Mouse (Mus musculus) brain, adult 2 months (tissue): ENCODE results near the gene Tdrkh.

Experiments
- DNase-seq: peaks from one replicate; pipeline ENCODE4 v3.0.0; 2011; ENCODE audit warnings: low read depth, low spot score

Gene Tdrkh

DNA sequence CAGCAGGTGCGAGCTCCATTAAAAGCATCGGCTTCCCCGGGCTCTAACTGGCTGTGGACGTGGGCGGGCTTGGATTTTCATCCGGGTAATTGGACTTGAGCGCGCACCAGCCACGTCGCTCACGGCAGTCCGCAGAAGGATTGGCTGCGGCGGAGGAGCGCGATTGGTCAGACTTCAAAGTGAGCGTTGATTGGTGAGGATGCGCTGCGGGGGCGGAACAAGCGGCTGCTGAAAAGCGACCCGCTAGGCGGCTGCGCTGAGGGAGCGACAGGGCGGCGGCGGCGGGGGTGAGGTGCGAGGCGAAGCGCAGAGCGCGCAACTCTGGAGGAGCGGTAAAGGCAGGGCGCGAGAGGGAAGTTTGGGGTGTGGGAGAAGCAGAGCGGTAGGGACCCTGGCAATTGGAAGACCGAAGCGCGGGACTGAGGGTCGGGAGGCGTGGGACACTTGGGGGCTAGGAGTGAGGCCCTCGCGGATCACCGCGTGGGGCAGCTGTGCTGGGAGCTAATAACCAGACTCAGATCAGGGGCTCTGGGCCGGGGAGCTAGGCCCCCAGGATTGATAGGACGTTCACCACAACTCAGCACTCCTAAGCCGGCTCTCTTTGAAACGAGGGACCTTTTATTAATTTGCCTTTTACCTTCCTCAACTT lies at the start of gene Tdrkh:
Tdrkh (plus strand) TSS at position 243 of the 649 bp plus-strand sequence.
- DNase-seq, result peak; percentile 100

DNA sequence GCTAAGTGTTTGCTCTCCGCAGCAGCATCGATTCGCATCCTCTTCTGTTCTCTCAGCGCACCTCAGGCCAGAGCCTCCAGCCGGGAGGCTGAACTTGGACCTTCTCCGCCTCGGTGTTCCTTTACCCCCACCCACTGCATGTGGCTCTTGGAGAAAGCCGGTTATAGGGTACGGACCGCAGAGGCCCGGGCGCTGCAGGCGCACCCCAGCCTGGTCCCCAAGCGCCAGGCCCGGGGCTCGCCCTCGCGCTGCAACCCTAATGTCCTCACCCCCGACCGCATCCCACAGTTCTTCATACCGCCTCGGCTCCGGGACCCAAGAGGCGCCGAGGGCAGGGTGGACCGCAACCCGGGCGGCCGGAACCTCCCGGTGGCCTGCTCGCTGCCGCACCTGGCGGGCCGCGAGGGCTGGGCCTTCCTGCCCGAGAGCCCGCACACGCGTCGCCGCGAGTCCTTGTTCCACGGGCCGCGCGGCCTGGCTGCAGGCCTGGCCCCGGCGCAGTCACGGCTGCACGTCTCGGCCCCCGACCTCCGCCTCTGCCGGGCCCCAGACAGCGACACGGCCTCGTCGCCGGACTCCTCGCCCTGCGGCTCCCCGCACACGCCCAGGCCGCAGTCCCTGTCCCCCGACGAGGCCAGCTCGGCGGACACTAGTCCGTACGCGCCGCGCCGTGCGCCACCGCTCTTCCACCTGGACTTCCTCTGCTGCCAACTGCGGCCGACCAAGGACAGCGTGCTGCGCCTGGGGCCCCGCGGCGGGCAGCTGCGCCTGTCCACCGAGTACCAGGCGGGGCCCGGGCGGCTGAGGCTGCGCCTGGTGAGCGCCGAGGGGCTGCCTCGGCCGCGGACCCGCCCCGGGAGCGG lies 49.6 kb upstream of the Tdrkh start:
- DNase-seq, result peak; percentile 77

DNA sequence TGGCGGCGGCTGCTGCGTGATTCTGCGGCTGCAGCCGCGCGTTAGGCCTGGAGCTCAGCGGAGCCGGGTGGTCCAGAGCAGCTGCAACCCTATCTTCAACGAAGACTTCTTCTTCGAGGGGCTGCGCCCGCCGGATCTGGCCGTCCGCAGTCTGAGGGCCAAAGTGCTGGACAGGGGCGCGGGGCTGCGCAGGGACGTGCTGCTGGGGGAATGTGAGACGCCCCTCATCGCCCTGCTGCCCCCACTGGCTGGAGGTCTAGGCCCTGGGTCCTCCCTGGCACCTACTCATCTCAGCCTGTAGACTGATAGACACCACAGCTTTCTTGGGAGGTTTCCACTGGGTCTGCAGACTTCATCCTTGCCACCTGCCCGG lies 48.9 kb upstream of the Tdrkh start:
- peak; percentile 19 for DNase-seq

DNA sequence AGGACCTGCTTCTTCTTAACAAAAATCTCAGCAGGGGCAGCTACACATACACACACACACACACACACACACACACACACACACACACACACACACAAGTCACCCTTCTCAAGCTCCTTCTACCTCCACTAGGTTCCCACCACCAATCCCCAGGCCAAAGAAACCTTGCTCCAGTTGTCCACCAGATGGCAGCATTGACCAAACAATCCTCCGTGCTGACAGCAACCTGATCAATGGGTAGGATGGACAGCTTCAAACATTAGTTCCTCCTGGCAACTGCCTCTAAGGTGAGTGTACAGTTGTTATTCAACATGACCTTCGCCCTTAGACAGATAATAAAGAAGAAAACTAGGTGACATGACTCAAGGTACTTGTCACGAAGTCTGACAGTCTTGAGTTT lies 46.3 kb upstream of the Tdrkh start:
- peak; percentile 90 for DNase-seq

GRCm38 (mm10) chr3:94367511-94367910 lies 45.6 kb upstream of the Tdrkh start:
- no peak for DNase-seq

GRCm38 (mm10) chr3:94368631-94369030 lies 44.4 kb upstream of the Tdrkh start:
- no peak for DNase-seq

DNA sequence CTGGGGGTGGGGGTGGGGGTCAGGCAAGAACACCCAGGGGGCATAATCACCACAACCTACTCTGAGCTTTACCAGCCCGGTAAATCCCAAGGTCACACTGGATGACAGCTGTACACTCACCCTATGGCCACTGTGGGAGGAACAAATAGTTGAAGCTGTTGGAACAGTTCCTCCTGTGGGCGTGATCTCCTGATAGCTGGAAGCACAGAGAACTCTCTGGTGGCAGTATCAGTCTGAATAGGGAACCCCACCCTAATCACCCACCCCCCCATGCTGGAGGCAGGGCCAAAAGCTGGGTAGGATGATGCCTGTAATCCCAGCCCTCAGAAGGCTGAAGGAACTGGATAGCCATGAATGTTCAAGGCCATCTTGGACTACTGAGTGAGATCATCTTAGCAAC lies 43.4 kb upstream of the Tdrkh start:
- no peak for DNase-seq

DNA sequence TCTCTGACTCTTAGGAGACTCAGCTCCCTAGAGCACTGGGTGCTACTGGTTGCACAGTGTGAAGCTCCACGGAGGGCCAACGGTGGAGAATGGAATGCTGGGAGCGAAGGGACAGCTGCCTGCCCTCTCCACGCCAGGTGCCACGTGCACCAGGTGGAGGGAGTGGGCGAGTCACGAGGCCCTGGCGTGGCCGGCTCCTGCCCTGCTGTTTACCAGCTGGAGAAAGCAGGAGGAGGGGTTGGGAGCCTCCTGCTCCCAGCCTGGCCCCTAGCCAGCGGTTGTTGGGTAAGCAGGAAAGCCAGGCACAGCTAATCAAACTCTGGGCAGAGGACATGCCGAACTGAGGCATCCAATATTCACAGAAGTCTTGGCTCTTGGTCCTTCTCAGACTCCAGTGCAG lies 41.4 kb upstream of the Tdrkh start:
- DNase-seq, result peak; percentile 81

GRCm38 (mm10) chr3:94372038-94372437 lies 41.0 kb upstream of the Tdrkh start:
- DNase-seq, result no peak

DNA sequence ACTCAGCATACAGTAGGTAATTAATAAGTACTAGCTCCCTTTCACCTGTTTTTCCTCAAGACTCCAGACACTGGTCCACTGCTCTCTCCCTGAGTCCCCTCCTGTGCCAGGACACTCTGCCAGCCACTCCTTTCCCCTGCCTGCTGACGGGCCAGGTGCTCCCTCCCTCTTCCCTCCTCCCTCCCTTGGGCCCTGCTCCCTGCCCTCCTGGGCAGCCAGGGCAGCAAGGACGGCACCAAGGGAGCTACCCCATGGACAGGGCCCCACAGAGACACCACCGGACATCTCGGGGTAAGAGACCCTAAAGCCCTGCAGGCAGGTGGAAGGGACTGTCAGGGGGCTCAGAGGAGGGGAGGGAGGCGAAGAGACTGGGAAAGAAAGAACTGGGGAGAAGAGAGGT lies 40.4 kb upstream of the Tdrkh start, which contains the start of gene Rorc:
Rorc (plus strand) TSS at position 154 of the 400 bp plus-strand sequence.
- peak; percentile 79 for DNase-seq

- peak; percentile 76 for DNase-seq
These were observed 40.0 kb upstream of the Tdrkh start for GRCm38 (mm10) chr3:94373090-94373489.

DNA sequence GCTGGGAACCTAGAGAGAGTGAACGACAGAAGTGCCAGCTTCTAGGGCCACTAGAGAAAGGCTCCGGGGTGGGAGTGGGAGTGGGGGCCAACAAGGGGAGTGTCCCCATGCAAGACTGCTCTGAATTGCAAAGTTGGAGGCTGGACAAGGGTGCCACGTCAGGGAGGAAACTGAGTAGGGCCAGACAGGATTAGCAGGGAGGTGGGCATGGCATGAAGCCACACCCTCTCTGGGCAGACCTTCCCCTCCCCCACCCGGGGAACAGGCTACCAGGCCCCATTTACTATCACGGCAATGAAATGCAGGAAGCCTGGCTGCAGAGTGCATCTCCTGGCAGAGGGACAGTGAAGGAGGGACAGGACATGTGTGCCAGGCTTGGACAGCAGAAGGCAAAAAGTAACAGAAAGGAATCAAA lies 39.5 kb upstream of the Tdrkh start:
- peak; percentile 77 for DNase-seq

DNA sequence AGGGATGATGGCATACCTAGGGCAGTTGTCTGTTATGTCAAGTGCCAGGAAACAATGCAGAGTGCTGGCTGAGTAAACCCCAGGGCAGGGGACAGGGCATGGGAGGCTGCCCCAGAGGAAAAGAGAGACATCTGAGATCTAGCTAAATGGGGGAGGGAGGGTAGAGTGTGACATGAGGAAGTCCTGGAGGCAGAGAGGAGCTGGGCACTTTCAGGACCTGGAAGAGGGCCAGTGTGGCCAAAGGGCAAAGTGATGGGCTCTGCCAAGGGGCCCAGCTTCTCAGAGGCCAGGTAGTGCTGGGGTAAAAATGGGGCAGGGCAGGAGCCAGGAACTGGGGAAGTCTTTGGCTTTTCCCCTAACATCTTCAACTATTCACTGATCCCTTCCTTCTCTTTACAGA lies 38.4 kb upstream of the Tdrkh start:
- DNase-seq, result no peak

- DNase-seq, result no peak
These were observed 37.9 kb upstream of the Tdrkh start for GRCm38 (mm10) chr3:94375146-94375545.

DNA sequence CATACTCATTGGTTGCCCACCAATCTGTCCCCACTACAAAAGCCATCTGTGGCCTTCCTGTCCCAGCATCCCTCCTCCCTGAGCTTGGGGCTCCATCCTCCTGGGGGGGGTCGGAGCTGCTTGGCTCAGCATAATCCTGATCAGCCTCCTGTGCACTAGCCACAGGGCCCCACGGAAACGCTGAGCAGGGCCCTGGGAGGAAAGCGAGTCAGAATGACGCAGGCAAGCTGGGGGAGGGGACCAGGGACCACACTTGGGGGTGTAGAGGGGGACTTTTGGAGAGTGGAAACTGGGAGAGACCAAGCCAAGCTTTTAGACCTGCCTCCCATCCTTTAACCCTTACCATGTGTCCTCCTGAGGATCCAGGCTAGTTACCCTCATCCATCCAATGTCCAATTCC lies 37.2 kb upstream of the Tdrkh start:
- no peak for DNase-seq

GRCm38 (mm10) chr3:94377028-94377923 lies 35.8 kb upstream of the Tdrkh start:
- DNase-seq, result no peak

- peak; percentile 66 for DNase-seq
These were observed 33.1 kb upstream of the Tdrkh start for GRCm38 (mm10) chr3:94379831-94380510.

- no peak for DNase-seq
These were observed 30.8 kb upstream of the Tdrkh start for GRCm38 (mm10) chr3:94382308-94382707.

DNA sequence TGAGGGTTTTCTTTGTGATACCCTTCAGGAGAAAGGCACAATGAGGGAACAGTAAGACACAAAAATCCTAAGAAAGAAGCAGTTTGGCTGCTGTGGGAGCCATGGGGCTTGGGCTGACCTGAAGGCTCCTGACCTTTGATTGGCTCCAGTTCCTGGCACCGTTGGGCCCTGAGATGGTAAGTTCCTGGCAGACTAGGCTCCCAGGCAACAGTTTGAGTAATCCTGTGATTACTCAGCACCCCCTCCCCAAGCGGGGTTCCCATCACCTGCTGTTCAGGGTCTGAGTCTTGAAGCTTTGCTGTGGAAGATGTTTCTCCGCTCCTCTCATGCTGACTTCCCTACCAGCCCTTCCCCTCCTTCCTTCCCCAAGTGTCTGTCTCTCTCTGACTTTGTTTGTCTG lies 29.6 kb upstream of the Tdrkh start:
- DNase-seq, result no peak

- no peak for DNase-seq
These were observed 26.4 kb upstream of the Tdrkh start for GRCm38 (mm10) chr3:94386671-94387070.

DNA sequence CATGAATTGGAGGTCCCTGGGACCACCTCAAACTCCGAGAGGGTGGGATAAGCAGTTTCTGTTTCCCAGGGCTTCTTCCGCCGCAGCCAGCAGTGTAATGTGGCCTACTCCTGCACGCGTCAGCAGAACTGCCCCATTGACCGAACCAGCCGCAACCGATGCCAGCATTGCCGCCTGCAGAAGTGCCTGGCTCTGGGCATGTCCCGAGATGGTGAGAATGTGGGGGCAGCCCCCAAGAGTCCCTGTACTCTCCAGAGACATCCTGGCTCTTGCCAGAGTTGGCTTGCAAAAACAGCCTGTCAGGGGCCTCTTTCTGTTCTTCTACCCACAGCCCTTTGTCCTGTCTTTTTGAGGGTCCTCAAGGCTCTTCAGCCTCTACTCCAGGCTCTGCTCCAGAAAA lies 25.7 kb upstream of the Tdrkh start:
- no peak for DNase-seq
